Mouse (Mus musculus): ENCODE measurements around the gene Tspan2.

The Tspan2 gene

GRCm38 (mm10) chr3:102734313-102735030 lies at the start of gene Tspan2:
TSS of gene Tspan2 (plus strand) at chr3:102734529.
- in situ Hi-C loops (cut with MboI, MseI), result loop anchor here (10.0 to 25.0 kb wide), 2 partner anchors 650 to 1722 kb away; no protein-coding TSS in a partner anchor

GRCm38 (mm10) chr3:102686861-102687260 lies 47.5 kb upstream of the Tspan2 start:
- in situ Hi-C loops (cut with MboI, MseI), result loop anchor here (10.0 kb wide), 1 partner anchor 362 kb away; no protein-coding TSS in a partner anchor

GRCm38 (mm10) chr3:102687852-102688251 lies 46.5 kb upstream of the Tspan2 start:
- in situ Hi-C loops (cut with MboI, MseI), result loop anchor here (10.0 kb wide), 1 partner anchor 363 kb away; no protein-coding TSS in a partner anchor

DNA sequence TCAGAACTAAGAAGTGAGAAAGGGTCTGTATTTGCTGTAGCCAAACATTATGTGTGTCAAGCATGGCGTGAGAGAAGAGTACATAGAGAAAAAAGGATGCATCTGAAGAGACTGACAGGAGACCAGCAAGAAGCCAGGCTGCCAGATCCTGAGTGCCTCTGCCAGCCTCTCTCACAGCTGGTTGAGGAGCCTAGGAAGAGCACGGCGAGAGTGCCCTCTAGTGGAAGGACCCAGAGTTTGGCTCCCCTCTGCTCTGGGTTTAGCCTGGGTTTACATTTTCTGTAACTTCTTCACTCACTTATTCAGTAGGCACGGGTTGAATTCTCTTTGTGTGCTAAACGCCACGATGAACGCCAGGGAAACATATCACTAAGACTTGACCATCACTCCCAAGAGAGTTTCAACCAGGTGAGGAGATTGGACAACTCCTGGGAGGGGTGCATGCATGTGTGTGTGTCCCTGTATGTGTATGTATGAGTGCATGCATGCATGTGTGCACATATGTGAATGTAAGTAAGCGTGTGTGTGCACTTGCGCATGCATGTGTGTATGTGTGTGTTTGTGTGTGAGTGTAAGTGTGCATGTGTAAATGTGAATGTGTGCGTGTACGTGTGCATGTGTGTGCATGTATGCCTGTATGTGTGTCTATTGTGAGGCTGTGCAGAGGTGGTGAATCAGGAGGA lies 42.4 kb upstream of the Tspan2 start:
- in situ Hi-C loops (cut with MboI, MseI), result no loop called here

- in situ Hi-C loops (cut with MboI, MseI), result no loop called here
Observed at GRCm38 (mm10) chr3:102692758-102693325, 41.5 kb upstream of the Tspan2 start.

- in situ Hi-C loops (cut with MboI, MseI), result no loop called here
Observed at GRCm38 (mm10) chr3:102698127-102698526, 36.2 kb upstream of the Tspan2 start.

GRCm38 (mm10) chr3:102701303-102701702 lies 33.0 kb upstream of the Tspan2 start:
- in situ Hi-C loops (cut with MboI, MseI), result loop anchor here (5.0 to 10.0 kb wide), 2 partner anchors 101 to 303 kb away; no protein-coding TSS in a partner anchor

DNA sequence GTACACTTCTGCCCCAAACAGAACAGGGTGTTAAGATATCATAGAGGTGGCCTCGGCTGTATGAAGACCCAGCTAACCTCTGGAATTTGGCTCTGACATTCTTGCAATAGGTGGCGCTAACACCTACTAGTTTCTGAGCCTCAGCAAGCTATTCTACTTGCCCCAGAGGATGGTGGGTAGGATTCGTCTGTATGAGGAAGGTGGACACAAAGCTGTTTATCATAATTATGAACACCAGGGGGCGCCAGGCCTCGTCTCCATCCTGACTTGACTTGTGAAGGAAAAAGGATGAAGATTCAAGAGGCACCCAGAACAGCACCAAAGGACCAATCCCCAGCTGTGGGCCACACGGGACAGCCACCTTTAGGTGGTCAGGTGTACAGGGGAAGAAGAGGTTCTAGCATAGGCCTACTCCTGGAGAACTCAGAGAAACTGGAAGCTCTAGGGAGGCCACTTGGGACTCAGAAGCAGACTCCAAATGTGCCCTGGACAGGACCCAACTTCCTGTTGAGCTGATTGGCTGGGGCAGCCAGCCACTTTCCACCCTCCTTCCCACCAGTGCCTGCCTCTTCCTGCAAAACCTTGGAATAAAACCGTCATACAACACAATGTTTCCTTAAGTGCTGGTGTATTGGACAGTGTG lies 32.3 kb upstream of the Tspan2 start:
- in situ Hi-C loops (cut with MboI, MseI), result loop anchor here (5.0 to 10.0 kb wide), 2 partner anchors 100 to 303 kb away; no protein-coding TSS in a partner anchor

DNA sequence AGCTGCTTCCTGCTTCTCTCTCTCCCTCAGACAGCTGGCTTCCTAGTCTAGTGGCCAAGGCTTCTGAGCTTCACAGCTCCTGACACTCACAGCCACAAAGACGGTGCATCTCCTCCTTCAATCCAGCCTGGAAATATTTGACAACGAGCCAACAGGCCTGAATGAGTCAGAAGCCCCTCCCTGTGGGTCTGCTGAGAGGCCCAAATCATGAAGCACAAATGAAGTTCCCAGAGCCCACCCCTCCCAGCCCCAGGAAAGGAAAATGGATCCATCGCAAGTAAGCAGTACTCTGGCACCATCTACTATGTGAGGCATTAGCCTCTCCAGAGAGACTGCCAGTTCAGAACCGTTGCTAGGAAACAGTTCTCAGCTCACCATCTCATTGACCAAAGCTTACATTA lies 30.3 kb upstream of the Tspan2 start:
- in situ Hi-C loops (cut with MboI, MseI), result loop anchor here (5.0 to 10.0 kb wide), 2 partner anchors 98 to 301 kb away; no protein-coding TSS in a partner anchor

- in situ Hi-C loops (cut with MboI, MseI), result loop anchor here (10.0 kb wide), 1 partner anchor 296 kb away; no protein-coding TSS in a partner anchor
Observed at GRCm38 (mm10) chr3:102708599-102708998, 25.7 kb upstream of the Tspan2 start.

DNA sequence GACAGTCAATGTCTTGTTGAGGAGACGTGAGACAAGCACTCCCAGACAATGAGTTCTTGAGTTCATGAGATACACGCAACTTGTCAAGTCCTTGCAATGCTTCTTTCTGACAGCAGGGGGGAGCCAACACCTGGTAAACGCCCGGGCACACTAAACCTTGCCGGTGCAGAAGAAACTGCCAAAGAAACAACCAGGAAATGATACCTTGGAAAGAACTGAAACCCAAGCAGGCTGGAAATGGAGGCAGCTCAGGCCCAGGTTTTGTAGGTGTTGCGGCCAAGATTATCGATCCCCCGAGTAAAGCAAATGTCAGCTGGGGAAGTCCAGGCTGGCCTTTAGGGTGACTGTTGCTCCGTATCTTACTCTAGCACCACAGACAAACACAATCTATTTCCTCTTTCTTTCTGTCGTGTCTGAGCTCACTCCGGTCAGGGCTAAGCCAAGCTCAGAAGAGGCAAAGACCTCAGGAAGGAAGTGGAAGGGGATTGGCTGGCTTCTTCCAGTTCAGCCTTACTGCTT lies 19.2 kb upstream of the Tspan2 start:
- in situ Hi-C loops (cut with MboI, MseI), result loop anchor here (5.0 to 10.0 kb wide), 2 partner anchors 52 to 1580 kb away; no protein-coding TSS in a partner anchor

DNA sequence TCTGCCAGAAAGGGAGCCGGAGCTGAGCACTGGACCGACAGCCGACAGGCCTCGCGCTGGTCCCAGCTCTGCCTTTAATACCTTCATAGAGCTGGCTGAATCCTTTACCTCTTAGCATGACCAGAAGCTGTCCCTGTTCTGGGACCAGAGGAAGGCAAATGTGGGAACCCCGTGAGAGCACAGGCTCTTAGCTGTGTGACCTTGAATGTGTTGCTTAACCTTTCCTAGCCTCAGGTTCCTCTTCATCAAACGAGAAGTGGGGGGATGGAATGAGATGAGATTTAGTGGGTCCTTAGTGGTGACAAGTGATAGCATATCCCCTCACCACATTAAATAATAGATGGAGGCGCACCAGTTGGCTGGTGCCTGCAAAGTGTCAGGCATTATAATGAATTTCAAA lies 18.5 kb upstream of the Tspan2 start:
- in situ Hi-C loops (cut with MboI, MseI), result loop anchor here (5.0 to 10.0 kb wide), 2 partner anchors 51 to 1581 kb away; no protein-coding TSS in a partner anchor

DNA sequence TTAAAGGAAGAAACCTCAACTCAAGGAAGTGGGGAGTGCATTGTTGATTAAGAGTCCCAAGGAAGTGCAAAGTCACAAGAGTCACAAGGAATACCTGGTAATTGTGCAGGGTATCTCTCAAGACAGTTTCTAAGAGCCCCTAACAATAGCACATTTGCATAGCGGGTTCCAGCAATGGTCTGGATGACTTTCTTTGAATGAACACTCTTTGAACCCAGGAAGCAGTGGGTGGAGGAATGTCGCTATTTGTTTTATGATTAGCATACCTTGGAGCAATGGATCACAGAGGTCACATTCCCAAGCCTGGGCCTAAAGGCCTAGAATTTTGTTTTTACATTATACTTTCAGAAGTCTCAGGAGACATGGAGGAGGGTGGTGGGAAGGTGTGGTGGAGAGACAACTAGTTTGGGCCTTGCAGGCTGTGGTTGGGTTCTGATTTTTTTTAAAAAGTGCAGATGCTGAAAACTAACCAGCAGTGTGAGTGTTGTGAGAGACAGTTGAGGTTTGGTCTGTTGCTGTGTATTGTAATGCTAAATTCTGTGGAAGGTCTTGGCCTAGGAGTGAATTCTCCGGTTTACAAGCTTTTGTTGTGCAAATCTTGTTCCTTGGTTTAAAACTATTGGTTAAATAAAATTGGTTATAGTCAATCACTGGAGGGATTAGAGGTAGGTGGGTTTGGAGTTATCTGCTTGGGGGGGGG lies 16.6 kb upstream of the Tspan2 start:
- in situ Hi-C loops (cut with MboI, MseI), result loop anchor here (5.0 to 10.0 kb wide), 2 partner anchors 50 to 1583 kb away; no protein-coding TSS in a partner anchor

- in situ Hi-C loops (cut with MboI, MseI), result no loop called here
Observed at GRCm38 (mm10) chr3:102723154-102723553, 11.2 kb upstream of the Tspan2 start.

DNA sequence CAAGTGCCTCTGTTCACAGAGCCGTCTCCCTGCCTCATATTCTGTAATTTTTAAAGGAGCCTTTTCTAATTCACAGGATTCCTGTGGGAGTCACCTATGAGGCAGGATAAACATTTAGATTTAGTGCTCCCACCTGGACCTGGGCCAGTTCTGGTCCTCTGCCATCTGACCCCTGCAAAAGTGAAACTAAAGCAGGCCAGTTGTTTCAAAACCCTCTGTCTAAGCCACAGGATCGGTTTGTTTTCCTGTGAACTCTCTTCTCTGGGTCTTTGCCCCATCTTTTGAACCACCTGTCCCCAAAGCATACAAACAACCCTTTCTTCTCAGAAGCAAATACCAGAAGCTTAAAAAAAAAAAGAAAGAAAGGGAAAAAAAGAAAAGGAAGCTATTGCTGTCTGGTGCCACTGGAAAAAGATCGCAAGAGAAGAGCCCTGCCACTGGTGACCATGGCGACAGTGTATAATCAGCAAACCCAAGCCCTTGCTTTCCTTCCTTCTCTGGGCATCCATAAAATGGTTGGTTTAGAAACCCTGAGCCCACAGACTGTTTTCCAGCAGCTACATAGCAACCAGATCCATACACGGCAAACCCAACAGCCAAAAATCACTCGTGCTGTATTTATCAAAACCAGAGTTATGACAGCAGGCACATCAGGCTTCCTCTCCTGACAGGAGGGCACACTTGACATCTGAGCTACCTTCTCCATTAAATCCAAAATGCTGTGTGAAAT lies 10.3 kb upstream of the Tspan2 start:
- in situ Hi-C loops (cut with MboI, MseI), result no loop called here

- in situ Hi-C loops (cut with MboI, MseI), result loop anchor here (25.0 kb wide), 1 partner anchor 1713 kb away; no protein-coding TSS in a partner anchor
Observed at GRCm38 (mm10) chr3:102724798-102725459, 9.4 kb upstream of the Tspan2 start.

DNA sequence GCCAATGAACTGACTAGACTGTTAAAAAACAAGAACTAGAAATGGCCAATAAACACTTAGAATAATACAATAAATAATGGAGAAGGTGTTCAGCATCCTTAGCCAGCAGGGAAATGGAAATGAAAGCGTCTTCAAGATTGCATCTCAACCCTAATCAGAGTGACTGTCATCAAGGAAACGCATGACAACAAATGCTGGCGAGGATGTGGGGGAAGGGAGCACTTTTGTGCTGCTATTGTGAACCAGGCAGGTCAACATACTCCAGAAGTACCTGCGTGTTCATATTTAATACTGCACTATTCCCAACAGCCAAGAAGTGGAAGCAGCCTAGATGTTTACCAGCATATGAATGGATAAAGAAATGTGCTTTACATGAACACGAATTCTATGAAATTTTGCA lies 4.9 kb upstream of the Tspan2 start:
- in situ Hi-C loops (cut with MboI, MseI), result loop anchor here (25.0 kb wide), 1 partner anchor 1717 kb away; no protein-coding TSS in a partner anchor

- in situ Hi-C loops (cut with MboI, MseI), result loop anchor here (10.0 to 25.0 kb wide), 2 partner anchors 654 to 1719 kb away; no protein-coding TSS in a partner anchor
Observed at GRCm38 (mm10) chr3:102731112-102731511, 3.2 kb upstream of the Tspan2 start.

DNA sequence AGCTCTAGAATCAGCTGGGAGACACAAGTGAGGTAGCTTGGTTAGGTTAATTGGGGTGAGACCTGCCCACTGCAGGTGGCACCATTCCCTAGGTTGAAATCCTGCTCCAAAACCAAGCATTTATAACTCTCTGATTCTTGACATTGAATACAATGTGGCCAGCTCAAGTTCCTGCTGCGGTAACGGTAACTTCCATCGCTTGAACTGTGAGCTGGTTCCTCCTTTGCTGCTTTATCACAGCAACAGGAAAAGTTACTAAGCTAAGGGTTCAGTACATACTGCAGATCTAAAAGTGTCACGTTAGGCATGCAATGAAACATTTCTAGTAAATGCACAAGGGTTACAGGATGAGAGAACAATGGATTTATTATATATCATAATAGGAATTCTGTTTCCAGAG lies 1.7 kb upstream of the Tspan2 start:
- in situ Hi-C loops (cut with MboI, MseI), result loop anchor here (10.0 to 25.0 kb wide), 2 partner anchors 652 to 1720 kb away; no protein-coding TSS in a partner anchor
